Mouse (Mus musculus): Measurements from ENCODE around the gene Epha2.

DNA sequence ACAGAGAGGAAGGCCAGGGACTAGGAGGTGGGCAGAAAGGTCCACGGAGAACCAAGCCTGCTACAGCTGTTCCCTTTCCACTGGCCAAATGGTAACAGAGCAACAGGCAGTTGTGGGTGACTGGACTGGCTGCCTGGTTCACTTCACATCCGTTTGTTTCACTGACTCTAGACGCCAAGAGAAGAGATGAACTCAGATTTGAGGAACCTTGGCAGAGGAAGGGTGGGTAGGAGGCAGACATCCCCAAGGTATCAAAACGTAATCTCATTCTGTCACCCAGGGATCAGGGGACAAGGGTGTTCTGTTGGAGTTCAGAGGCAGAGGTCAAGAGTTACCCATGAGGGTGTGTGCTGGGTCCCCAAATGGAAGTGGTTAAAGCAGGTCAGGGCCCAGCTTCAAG is 844 bp upstream of the Epha2 start:
- TF ChIP-seq CTCF (conservative IDR thresholded peaks at IDR 0.05; ENCODE audit: low read length), result no peak
- no peak for TF ChIP-seq NANOG (IDR thresholded peaks at IDR 0.05; ENCODE audit: borderline replicate concordance, low read length)
- TF ChIP-seq POU5F1 (IDR thresholded peaks at IDR 0.05; ENCODE audit: borderline replicate concordance, low read length), result no peak
